Comparison of ENCODE assay signal across 8 mouse cellular contexts in genomic region chr7:3389444-3390412, GRCm38 (mm10). TPM values are rescaled to one million over a fixed set of nuclear protein-coding genes. Genes with fewer than 3 reads are reported as not detected.
DNase-seq lines count a peak whose midpoint lies in the region; ATAC-seq lines count a peak whose summit lies in the region.

No protein-coding gene starts in this region.

- DNase-seq in MN1 (ENCODE audit: low spot score): peak; percentile 60
- peak; percentile 49 for DNase-seq in cerebellum, adult 11-12 months
- DNase-seq in left cerebral cortex, postnatal 10 days (ENCODE audit: extremely low spot score in 1 of 2, low spot score in 2 of 2): peak; percentile 75 to 90
- peak; percentile 89 for DNase-seq in midbrain, embryonic 14.5 days
- DNase-seq in testis, postnatal 14 days (ENCODE audit: low spot score): peak; percentile 42

- intact Hi-C loops in left cerebral cortex, postnatal 10 days (cut with DNase I): no loop called here

- H3K27me3 ChIP-seq in forebrain, embryonic 15.5 days: no peaks in the 10 kb centered on the region
- H3K27me3 ChIP-seq in hindbrain, embryonic 16.5 days (replicated peaks; ENCODE audit: control insufficient read depth, insufficient read depth, low read length): no peaks in the 10 kb centered on the region
- H3K27me3 ChIP-seq in midbrain, embryonic 14.5 days (ENCODE audit: control insufficient read depth, insufficient read depth, low read length): no peaks in the 10 kb centered on the region

- no peaks in the 10 kb centered on the region for H3K9me3 ChIP-seq in forebrain, embryonic 15.5 days
- H3K9me3 ChIP-seq in hindbrain, embryonic 16.5 days (ENCODE audit: control insufficient read depth, low read length): no peaks in the 10 kb centered on the region
- H3K9me3 ChIP-seq in midbrain, embryonic 14.5 days (ENCODE audit: control insufficient read depth, low read length): no peaks in the 10 kb centered on the region

- 0 out of 2 replicates have a peak overlapping the region, but pooled peaks have one; percentile 42 for H3K9ac ChIP-seq in forebrain, embryonic 15.5 days (replicated peaks)
- peak overlapping the region; percentile 80 for H3K9ac ChIP-seq in hindbrain, embryonic 16.5 days (ENCODE audit: low read depth, low read length)
- H3K9ac ChIP-seq in midbrain, embryonic 14.5 days (replicated peaks; ENCODE audit: low read length): peak overlapping the region; percentile 60; the same call in 1 of the 2 replicates

- ATAC-seq in forebrain, embryonic 15.5 days (replicated peaks): peak; percentile 62
- peak; percentile 49; the same call in 1 of the 2 replicates for ATAC-seq in hindbrain, embryonic 16.5 days
- peak; percentile 64 for ATAC-seq in midbrain, embryonic 14.5 days (ENCODE audit: low FRiP score, low TSS enrichment)
- ATAC-seq in CD4-positive, CD25-positive, alpha-beta regulatory T cell, adult 4 months: no peak

- H3K27ac ChIP-seq in forebrain, embryonic 15.5 days (replicated peaks): peak overlapping the region; percentile 85
- H3K27ac ChIP-seq in hindbrain, embryonic 16.5 days (ENCODE audit: low read depth, low read length): peak overlapping the region; percentile 55; the same call in 1 of the 2 replicates
- H3K27ac ChIP-seq in midbrain, embryonic 14.5 days (replicated peaks; ENCODE audit: low read depth, low read length): peak overlapping the region; percentile 75; the same call in 1 of the 2 replicates

- H3K4me2 ChIP-seq in forebrain, embryonic 15.5 days (replicated peaks): peak overlapping the region; percentile 83
- peak overlapping the region; percentile 87 for H3K4me2 ChIP-seq in hindbrain, embryonic 16.5 days (ENCODE audit: low read length)
- H3K4me2 ChIP-seq in midbrain, embryonic 14.5 days (ENCODE audit: low read length): peak overlapping the region; percentile 79

- H3K4me3 ChIP-seq in forebrain, embryonic 15.5 days: peak overlapping the region; percentile 60
- H3K4me3 ChIP-seq in hindbrain, embryonic 16.5 days (ENCODE audit: low read length): peak overlapping the region; percentile 61
- H3K4me3 ChIP-seq in midbrain, embryonic 14.5 days (replicated peaks; ENCODE audit: low read depth, low read length): peak overlapping the region; percentile 53

- 4% methylated on average over 16 of the region's 17 CpGs for WGBS in forebrain, embryonic 15.5 days
- WGBS in hindbrain, embryonic 16.5 days: 2% methylated on average over 16 of the region's 17 CpGs
- 2% methylated on average over 17 of the region's 17 CpGs for WGBS in midbrain, embryonic 14.5 days

- peaks cover 50% of the 10 kb centered on the region for H3K4me1 ChIP-seq in forebrain, embryonic 15.5 days
- peaks cover 27% of the 10 kb centered on the region for H3K4me1 ChIP-seq in hindbrain, embryonic 16.5 days (ENCODE audit: control insufficient read depth, insufficient read depth, low read depth, low read length)
- H3K4me1 ChIP-seq in midbrain, embryonic 14.5 days (ENCODE audit: control insufficient read depth, insufficient read depth, low read length): peaks cover 32% of the 10 kb centered on the region

- peaks cover 8% of the 10 kb centered on the region for H3K36me3 ChIP-seq in forebrain, embryonic 15.5 days
- H3K36me3 ChIP-seq in hindbrain, embryonic 16.5 days (ENCODE audit: control insufficient read depth, insufficient read depth, low read length): peaks cover 8% of the 10 kb centered on the region
- H3K36me3 ChIP-seq in midbrain, embryonic 14.5 days (ENCODE audit: control insufficient read depth, insufficient read depth, low read length): peaks cover 9% of the 10 kb centered on the region

RNA-seq across cellular contexts. Expression of gene Cacng8, which starts 0.8 kb away (rescaled TPM):
- polyA plus RNA-seq in forebrain, embryonic 15.5 days (2015; fragmentation: Nextera tagmentation; extraction: Ambion mirVana): 12.5 and 16.4 TPM in 2 replicates
- 8.6 and 13.7 TPM in 2 replicates for polyA plus RNA-seq in hindbrain, embryonic 16.5 days (2015; fragmentation: Nextera tagmentation; extraction: Ambion mirVana)
- 100 to 1,000 TPM; 161 to 164 TPM for total RNA-seq in left cerebral cortex, postnatal 10 days (2021)
- 12.5 and 12.8 TPM in 2 replicates for polyA plus RNA-seq in midbrain, embryonic 14.5 days (2014; fragmentation: Nextera tagmentation; extraction: Ambion mirVana)
- polyA plus RNA-seq in CD4-positive, CD25-positive, alpha-beta regulatory T cell, adult 4 months (2017; shearing (Covaris generic)): not detected

RNA-seq across cellular contexts. Expression of gene Cacng6, which starts 34.3 kb away (rescaled TPM):
- 0.08 and 0.14 TPM in 2 replicates for polyA plus RNA-seq in forebrain, embryonic 15.5 days (2015; fragmentation: Nextera tagmentation; extraction: Ambion mirVana)
- 0.62 TPM in 1 of 2 replicates, not detected in the other for polyA plus RNA-seq in hindbrain, embryonic 16.5 days (2015; fragmentation: Nextera tagmentation; extraction: Ambion mirVana)
- 1 to 10 TPM; 2.1 to 3.0 TPM for total RNA-seq in left cerebral cortex, postnatal 10 days (2021)
- polyA plus RNA-seq in midbrain, embryonic 14.5 days (2014; fragmentation: Nextera tagmentation; extraction: Ambion mirVana): 0.18 TPM in 1 of 2 replicates, not detected in the other
- polyA plus RNA-seq in CD4-positive, CD25-positive, alpha-beta regulatory T cell, adult 4 months (2017; shearing (Covaris generic)): not detected

RNA-seq across cellular contexts. Expression of gene Cacng7, which starts 57.0 kb away (rescaled TPM):
- 3.4 and 4.5 TPM in 2 replicates for polyA plus RNA-seq in forebrain, embryonic 15.5 days (2015; fragmentation: Nextera tagmentation; extraction: Ambion mirVana)
- 2.6 and 2.9 TPM in 2 replicates for polyA plus RNA-seq in hindbrain, embryonic 16.5 days (2015; fragmentation: Nextera tagmentation; extraction: Ambion mirVana)
- total RNA-seq in left cerebral cortex, postnatal 10 days (2021): 100 to 1,000 TPM; 144 to 148 TPM
- 5.0 and 5.9 TPM in 2 replicates for polyA plus RNA-seq in midbrain, embryonic 14.5 days (2014; fragmentation: Nextera tagmentation; extraction: Ambion mirVana)
- polyA plus RNA-seq in CD4-positive, CD25-positive, alpha-beta regulatory T cell, adult 4 months (2017; shearing (Covaris generic)): not detected
